Mouse (Mus musculus) lung, postnatal 0 days (tissue): ENCODE data around the gene Jade2. TPM values are rescaled to one million over a fixed set of nuclear protein-coding genes. Genes with fewer than 3 reads are reported as not detected.
"Not testable (repeated sequence)": the region's sequence is repeated elsewhere in the genome, so short reads cannot be mapped to it uniquely, and the experiment has no call there.

Experiments
- ATAC-seq: fragments of 200-750 bp; cut with Nextera tagmentation; 2 replicates; pipeline ENCODE4 v1.8.0; 2017; ENCODE audit warnings: moderate library complexity
- DNase-seq: peaks from one replicate; pipeline ENCODE4 v3.0.0-alpha.2; 2016; ENCODE audit warnings: low spot score
- H3K27ac ChIP-seq: fragments of 300-500 bp; sonication (generic); 2 replicates; pipeline ENCODE4 v1.5.1; 2014; ENCODE audit warnings: antibody characterized with exemption, mild to moderate bottlenecking, low read length, mixed read lengths
- H3K27me3 ChIP-seq: fragments of 300-500 bp; sonication (generic); replicated peaks from 2 replicates; pipeline ENCODE4 v1.6.1; 2014; ENCODE audit warnings: low read length, mixed read lengths; ENCODE audit not compliant: insufficient read depth
- H3K36me3 ChIP-seq: fragments of 300-500 bp; sonication (generic); 2 replicates; pipeline ENCODE4 v1.6.1; 2014; ENCODE audit warnings: low read length, mixed read lengths; ENCODE audit not compliant: insufficient read depth
- H3K4me1 ChIP-seq: fragments of 300-500 bp; sonication (generic); 2 replicates; pipeline ENCODE4 v1.6.1; 2014; ENCODE audit warnings: antibody characterized with exemption, low read depth, low read length, mixed read lengths; ENCODE audit not compliant: insufficient read depth
- H3K4me2 ChIP-seq: fragments of 300-500 bp; sonication (generic); replicated peaks from 2 replicates; pipeline ENCODE4 v1.6.1; 2014; ENCODE audit warnings: low read depth, mild to moderate bottlenecking, low read length, moderate library complexity, mixed read lengths
- H3K4me3 ChIP-seq: fragments of 300-500 bp; sonication (generic); 2 replicates; pipeline ENCODE4 v1.5.1; 2014; ENCODE audit warnings: low read depth, low read length
- H3K9ac ChIP-seq: fragments of 300-500 bp; sonication (generic); replicated peaks from 2 replicates; pipeline ENCODE4 v1.6.1; 2014; ENCODE audit warnings: low read depth, mild to moderate bottlenecking
- H3K9me3 ChIP-seq: fragments of 300-500 bp; sonication (generic); 2 replicates; pipeline ENCODE4 v1.6.1; 2016; ENCODE audit warnings: low read length, mixed read lengths
- CTCF ChIP-seq: IDR thresholded peaks from 2 replicates; pipeline ENCODE4 v1.5.1; 2016; ENCODE audit warnings: antibody characterized with exemption, mild to moderate bottlenecking
- EP300 ChIP-seq: IDR thresholded peaks from 2 replicates; pipeline ENCODE4 v1.6.1; 2016; ENCODE audit warnings: antibody characterized with exemption, mild to moderate bottlenecking, control low read depth
- WGBS: fragments of 180-500 bp; shearing (Covaris S2); extraction: QIAGEN DNeasy Blood & Tissue Kit; methylation state at CpG from one replicate; pipeline ENCODE4 v1.1.7; 2014; 5-methylcytosine and 5-hydroxymethylcytosine counted together
- polyA plus RNA-seq: library from polyadenylated mRNA; unstranded; fragments of >200 nt; fragmentation: Nextera tagmentation; extraction: Ambion mirVana; gene quantifications from 2 replicates; pipeline ENCODE4 v1.2.1, GENCODE M21; 2015

The Jade2 gene
- polyA plus RNA-seq, 1 experiment from 2014 or later, result 3.9 TPM

DNA sequence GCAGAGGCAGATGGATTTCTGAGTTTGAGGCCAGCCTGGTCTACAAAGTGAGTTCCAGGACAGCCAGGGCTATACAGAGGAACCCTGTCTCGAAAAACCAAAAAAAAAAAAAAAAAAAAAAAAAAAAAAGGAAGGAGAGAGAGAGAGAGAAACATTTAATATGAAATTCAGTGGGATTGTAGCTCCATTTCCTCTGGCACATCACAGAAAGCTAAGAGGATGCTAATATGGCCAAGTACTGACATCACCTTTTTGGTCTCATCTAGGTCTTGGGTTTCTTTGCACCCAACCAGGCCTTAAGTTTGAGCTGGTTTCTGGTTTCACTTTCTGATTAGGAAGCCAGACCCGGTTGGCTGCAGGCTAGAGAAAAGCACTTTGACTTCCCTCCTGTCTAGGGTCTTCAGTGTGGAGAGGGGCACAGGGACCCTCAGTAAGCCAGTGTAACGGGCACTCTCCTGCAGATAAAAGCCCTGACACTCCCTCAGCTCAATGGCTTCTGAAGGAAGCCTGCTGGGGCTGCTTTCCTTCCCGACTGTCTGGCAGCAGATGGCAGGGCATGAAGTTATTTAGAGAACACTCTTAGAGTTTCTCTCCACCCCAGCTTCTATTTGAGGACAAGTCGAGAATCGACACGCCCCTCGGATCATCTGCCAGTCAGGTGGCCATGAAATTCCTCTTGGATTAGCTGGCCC lies 56.7 kb downstream of the Jade2 start:
- Histone ChIP-seq H3K4me1 (peaks cover 3% of the 10 kb centered on the region; the same call in 1 of the 2 replicates), H3K27ac (peak overlapping the region; percentile 75), H3K9ac (0 out of 2 replicates have a peak overlapping the region, but pooled peaks have one; percentile 29), H3K4me2 (peak overlapping the region; percentile 45), H3K4me3 (0 out of 2 replicates have a peak overlapping the region, but pooled peaks have one; percentile 2), H3K27me3 (no peaks in the 10 kb centered on the region), H3K36me3 (no peaks in the 10 kb centered on the region), H3K9me3 (no peaks in the 10 kb centered on the region)
- ATAC-seq, result peak; percentile 47
- 21% methylated on average over 7 of the region's 8 CpGs for WGBS
- TF ChIP-seq CTCF (no peak), EP300 (no peak)
- DNase-seq, result peak; percentile 72

DNA sequence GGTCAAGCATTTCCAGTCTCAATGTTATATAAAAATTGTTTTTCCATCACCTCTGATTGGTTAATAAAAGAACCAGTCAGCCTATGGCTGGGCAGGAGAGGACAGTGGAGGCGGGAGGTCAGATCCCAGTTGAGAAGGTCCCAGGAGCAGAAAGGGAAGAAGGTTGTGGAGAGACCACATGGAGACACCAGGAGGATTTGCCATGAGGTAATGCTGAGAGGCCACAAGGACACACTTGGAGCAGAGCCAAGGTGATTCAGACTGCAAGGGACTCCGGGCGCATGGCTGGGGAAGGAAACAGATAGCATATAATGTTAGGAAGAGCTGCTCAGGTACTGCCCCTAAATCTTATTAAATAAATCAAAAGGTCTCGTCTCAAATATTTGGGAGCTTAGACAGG lies 61.2 kb downstream of the Jade2 start:
- DNase-seq, result peak; percentile 57
- no peaks in the 10 kb centered on the region for H3K9me3 ChIP-seq
- H3K4me1 ChIP-seq, result no peaks in the 10 kb centered on the region
- no peak overlapping the region for H3K4me2 ChIP-seq
- no peaks in the 10 kb centered on the region for H3K27me3 ChIP-seq
- no peak for TF ChIP-seq CTCF
- TF ChIP-seq EP300, result no peak
- no peak overlapping the region for H3K4me3 ChIP-seq
- H3K9ac ChIP-seq, result no peak overlapping the region
- ATAC-seq, result peak; percentile 14; the same call in 1 of the 2 replicates
- H3K27ac ChIP-seq, result no peak overlapping the region
- WGBS, result 45% methylated on average over 4 of the region's 4 CpGs
- peaks cover 5% of the 10 kb centered on the region; the same call in 1 of the 2 replicates for H3K36me3 ChIP-seq

DNA sequence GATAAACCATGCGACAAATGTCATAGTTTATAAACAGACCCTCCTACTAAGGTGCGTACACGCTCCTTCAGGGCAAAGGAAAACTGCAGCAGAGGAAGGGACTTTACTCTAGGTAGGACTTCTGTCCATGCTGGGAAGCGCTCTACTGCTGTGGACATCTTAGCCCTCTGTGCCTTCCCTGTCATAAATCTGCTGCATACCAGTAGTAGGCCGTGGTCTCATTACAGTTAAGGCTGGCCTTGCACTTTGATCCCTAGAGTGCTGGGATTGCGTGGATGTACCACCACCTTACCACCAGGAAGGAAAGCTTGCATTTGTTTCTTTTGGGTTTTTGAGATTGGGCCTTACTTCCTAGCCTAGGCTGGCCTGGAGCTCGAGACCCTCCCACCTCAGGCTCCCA lies 66.8 kb downstream of the Jade2 start:
- Histone ChIP-seq H3K4me3 (no peak overlapping the region), H3K4me1 (no peaks in the 10 kb centered on the region), H3K27me3 (no peaks in the 10 kb centered on the region), H3K9ac (no peak overlapping the region), H3K27ac (no peak overlapping the region), H3K4me2 (no peak overlapping the region), H3K36me3 (peaks cover 29% of the 10 kb centered on the region), H3K9me3 (no peaks in the 10 kb centered on the region)
- DNase-seq (no peak), ATAC-seq (no peak)
- TF ChIP-seq CTCF, result no peak
- 96% methylated on average over 7 of the region's 7 CpGs for WGBS

DNA sequence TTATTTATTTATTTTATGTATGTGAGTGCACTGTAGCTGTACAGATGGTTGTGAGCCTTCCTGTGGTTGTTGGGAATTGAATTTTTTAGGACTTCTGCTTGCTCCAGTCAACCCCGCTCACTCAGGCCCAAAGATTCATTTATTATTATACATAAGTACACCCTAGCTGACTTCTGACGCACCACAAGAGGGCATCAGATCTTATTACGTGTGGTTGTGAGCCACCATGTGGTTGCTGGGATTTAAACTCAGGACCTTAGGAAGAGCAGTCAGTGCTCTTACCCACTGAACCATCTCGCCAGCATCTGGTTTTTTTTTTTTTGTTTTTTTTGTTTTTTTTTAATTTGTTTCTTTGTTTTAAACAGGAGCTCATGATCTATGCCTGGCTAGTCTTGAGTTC lies 67.7 kb downstream of the Jade2 start:
- not testable (repeated sequence) for H3K27ac ChIP-seq, H3K4me2 ChIP-seq, H3K9me3 ChIP-seq, ATAC-seq, H3K9ac ChIP-seq, H3K27me3 ChIP-seq, H3K4me1 ChIP-seq, DNase-seq, H3K4me3 ChIP-seq
- TF ChIP-seq CTCF, result peak; percentile 35
- H3K36me3 ChIP-seq, result peaks cover 32% of the 10 kb centered on the region
- 76% methylated on average over 4 of the region's 4 CpGs for WGBS

DNA sequence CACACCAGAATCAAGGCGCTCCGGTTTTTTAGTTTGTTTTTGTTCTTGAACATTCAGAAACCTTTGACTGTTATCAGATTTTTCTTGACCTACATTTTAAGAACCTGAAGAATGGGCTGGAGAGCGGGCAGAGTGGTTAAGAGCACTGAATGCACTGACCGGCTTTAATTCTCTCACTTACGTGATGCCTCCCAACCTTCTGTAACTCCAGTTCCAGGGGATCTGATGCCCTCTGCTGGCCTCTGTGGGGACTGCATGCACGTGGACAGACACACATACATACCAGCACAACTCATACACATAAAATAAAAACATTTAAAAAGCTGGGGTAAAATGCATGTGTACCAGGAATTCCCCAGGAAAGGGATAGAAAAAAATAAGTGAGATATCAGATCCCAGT lies 71.5 kb downstream of the Jade2 start:
- ATAC-seq (peak; percentile 75), DNase-seq (peak; percentile 70)
- H3K4me1 ChIP-seq, result no peaks in the 10 kb centered on the region
- H3K4me2 ChIP-seq, result no peak overlapping the region
- H3K27me3 ChIP-seq, result no peaks in the 10 kb centered on the region
- H3K27ac ChIP-seq, result no peak overlapping the region
- H3K4me3 ChIP-seq, result no peak overlapping the region
- 76% methylated on average over 6 of the region's 6 CpGs for WGBS
- TF ChIP-seq EP300 (peak; percentile 14; the same call in 1 of the 2 replicates), CTCF (peak; percentile 81)
- no peak overlapping the region for H3K9ac ChIP-seq
- no peaks in the 10 kb centered on the region for H3K9me3 ChIP-seq
- H3K36me3 ChIP-seq, result peaks cover 29% of the 10 kb centered on the region

DNA sequence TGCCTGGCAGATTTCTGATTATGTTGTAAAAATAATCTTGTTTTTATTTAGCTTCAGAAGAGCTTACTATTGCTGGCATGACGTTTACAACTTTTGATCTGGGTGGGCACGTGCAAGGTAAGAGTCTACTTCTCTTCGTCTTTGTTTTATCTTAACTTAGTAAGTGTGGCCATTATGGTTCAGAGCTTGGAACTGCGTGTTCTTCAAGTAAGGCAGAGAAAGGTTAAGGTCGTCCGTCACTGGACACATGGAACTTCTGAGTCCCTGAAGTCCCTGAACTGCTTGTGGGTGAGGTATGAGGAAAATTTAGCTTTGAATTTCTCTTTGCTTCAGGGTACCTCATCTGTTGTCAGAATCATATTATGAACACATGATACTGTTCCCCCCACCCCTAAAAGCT lies 74.7 kb downstream of the Jade2 start:
- 93% methylated on average over 6 of the region's 6 CpGs for WGBS
- H3K27me3 ChIP-seq, result no peaks in the 10 kb centered on the region
- H3K4me3 ChIP-seq, result no peak overlapping the region
- H3K4me2 ChIP-seq, result no peak overlapping the region
- H3K36me3 ChIP-seq, result peaks cover 10% of the 10 kb centered on the region; the same call in 1 of the 2 replicates
- ATAC-seq (no peak), DNase-seq (no peak)
- no peak overlapping the region for H3K9ac ChIP-seq
- no peaks in the 10 kb centered on the region for H3K4me1 ChIP-seq
- no peak overlapping the region for H3K27ac ChIP-seq
- no peaks in the 10 kb centered on the region for H3K9me3 ChIP-seq
- TF ChIP-seq CTCF (no peak), EP300 (no peak)
